Mouse (Mus musculus) liver, postnatal 0 days (tissue): ENCODE data around the gene Gm45261. TPM values are rescaled to one million over a fixed set of nuclear protein-coding genes. Genes with fewer than 3 reads are reported as not detected.

Source experiments
- ATAC-seq: fragments of 200-750 bp; cut with Nextera tagmentation; 2 replicates; pipeline ENCODE4 v1.8.0; 2017; ENCODE audit warnings: mild to moderate bottlenecking, moderate library complexity
- DNase-seq: peaks from one replicate; pipeline ENCODE4 v3.0.0-alpha.2; 2016
- H3K27ac ChIP-seq: fragments of 300-500 bp; sonication (generic); 2 replicates; pipeline ENCODE4 v1.5.1; 2014; ENCODE audit warnings: antibody characterized with exemption, moderate library complexity, mild to moderate bottlenecking, low read depth
- H3K27me3 ChIP-seq: fragments of 300-500 bp; sonication (generic); 2 replicates; pipeline ENCODE4 v1.6.1; 2014; ENCODE audit warnings: low read length, control low read depth, mixed read lengths; ENCODE audit not compliant: insufficient read depth
- H3K36me3 ChIP-seq: fragments of 300-500 bp; sonication (generic); replicated peaks from 2 replicates; pipeline ENCODE4 v1.6.1; 2014; ENCODE audit warnings: mild to moderate bottlenecking, control low read depth, low read length, moderate library complexity, mixed read lengths; ENCODE audit not compliant: insufficient read depth
- H3K4me1 ChIP-seq: fragments of 300-500 bp; sonication (generic); 2 replicates; pipeline ENCODE4 v1.6.1; 2014; ENCODE audit warnings: antibody characterized with exemption, mild to moderate bottlenecking, control low read depth; ENCODE audit not compliant: insufficient read depth
- H3K4me2 ChIP-seq: fragments of 300-500 bp; sonication (generic); 2 replicates; pipeline ENCODE4 v1.6.1; 2014; ENCODE audit warnings: low read depth, mild to moderate bottlenecking, low read length, moderate library complexity, mixed read lengths
- H3K4me3 ChIP-seq: fragments of 300-500 bp; sonication (generic); 2 replicates; pipeline ENCODE4 v1.5.1; 2014; ENCODE audit warnings: low read depth, low read length
- H3K9ac ChIP-seq: fragments of 300-500 bp; sonication (generic); replicated peaks from 2 replicates; pipeline ENCODE4 v1.6.1; 2014; ENCODE audit warnings: mild to moderate bottlenecking, moderate library complexity
- H3K9me3 ChIP-seq: fragments of 300-500 bp; sonication (generic); 2 replicates; pipeline ENCODE4 v1.6.1; 2016; ENCODE audit warnings: mild to moderate bottlenecking, control low read depth, low read length, mixed read lengths
- CTCF ChIP-seq: sonication (generic); IDR thresholded peaks from 2 replicates; pipeline ENCODE4 v1.5.1; 2016; ENCODE audit warnings: antibody characterized with exemption, low read depth
- EP300 ChIP-seq: IDR thresholded peaks from 2 replicates; pipeline ENCODE4 v1.6.1; 2016; ENCODE audit warnings: antibody characterized with exemption, low read depth, mild to moderate bottlenecking
- WGBS: fragments of 180-500 bp; shearing (Covaris S2); extraction: QIAGEN DNeasy Blood & Tissue Kit; methylation state at CpG from one replicate; pipeline ENCODE4 v1.1.7; 2014; ENCODE audit not compliant: insufficient replicate concordance; 5-methylcytosine and 5-hydroxymethylcytosine counted together
- polyA plus RNA-seq: library from polyadenylated mRNA; unstranded; fragments of >200 nt; fragmentation: Nextera tagmentation; extraction: Ambion mirVana; gene quantifications from 2 replicates; pipeline ENCODE4 v1.2.1, GENCODE M21; 2015

Gm45261 gene
- not detected in 2 replicates for polyA plus RNA-seq

DNA sequence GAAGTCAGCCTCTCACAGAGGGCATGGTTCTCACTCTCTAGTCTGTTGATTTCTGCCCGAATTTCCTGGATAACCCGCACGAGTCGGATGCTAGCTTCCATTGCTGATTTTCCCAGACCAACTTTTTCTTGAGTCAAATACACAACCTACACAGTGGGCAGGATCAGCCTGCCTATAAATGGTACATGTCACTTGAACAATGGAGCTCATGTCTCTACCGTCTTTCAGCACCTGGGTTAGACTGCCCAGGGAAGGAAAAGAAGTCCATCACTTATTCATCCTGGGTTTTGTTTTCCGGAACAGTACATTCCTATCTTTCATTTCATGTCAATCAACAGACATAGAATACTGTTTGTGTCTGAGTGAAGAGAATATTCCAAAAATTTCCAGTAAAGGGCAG, at the start of gene Gm45261:
Gm45261 (minus strand) TSS at position 101 of the 400 bp plus-strand sequence.
- H3K4me1 ChIP-seq, result no peaks in the 10 kb centered on the region
- no peaks in the 10 kb centered on the region for H3K27me3 ChIP-seq
- no peak within 1 kb of the TSS for H3K4me3 ChIP-seq
- H3K4me2 ChIP-seq, result no peak within 1 kb of the TSS
- H3K36me3 ChIP-seq, result no peaks in the 10 kb centered on the region
- no peak within 1 kb of the TSS for H3K27ac ChIP-seq
- no peaks in the 10 kb centered on the region for H3K9me3 ChIP-seq
- TF ChIP-seq EP300, result no peak
- TF ChIP-seq CTCF, result no peak
- no peak within 1 kb of the TSS for H3K9ac ChIP-seq
- 81% methylated on average over 6 of the region's 6 CpGs for WGBS
- no peak for ATAC-seq
- no peak for DNase-seq

DNA sequence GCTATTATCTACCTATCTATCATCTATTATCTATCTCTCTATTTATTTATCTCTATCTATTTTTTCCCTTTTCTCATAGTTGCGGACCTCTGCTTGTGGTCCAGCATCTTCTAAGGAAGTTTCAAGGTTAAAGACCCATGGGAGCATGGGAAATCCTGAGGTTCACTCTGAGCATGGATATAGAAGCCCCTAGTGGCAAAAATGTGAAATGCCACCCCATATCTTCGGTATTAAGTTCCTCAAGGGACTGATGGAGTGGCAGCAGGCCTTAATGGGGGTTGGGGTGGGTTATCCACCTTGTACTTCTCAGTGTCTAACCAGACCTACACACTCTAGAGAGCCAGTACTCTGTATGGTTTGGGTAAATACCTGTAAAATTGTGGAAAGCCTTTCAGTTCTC, 43.5 kb upstream of the Gm45261 start:
- 77% methylated on average over 2 of the region's 2 CpGs for WGBS
- no peak for ATAC-seq
- no peaks in the 10 kb centered on the region for H3K27me3 ChIP-seq
- H3K4me2 ChIP-seq, result no peak overlapping the region
- H3K9ac ChIP-seq, result no peak overlapping the region
- H3K27ac ChIP-seq, result no peak overlapping the region
- TF ChIP-seq CTCF (peak; percentile 52), EP300 (no peak)
- no peaks in the 10 kb centered on the region for H3K4me1 ChIP-seq
- DNase-seq, result no peak
- H3K36me3 ChIP-seq, result peaks cover 2% of the 10 kb centered on the region; the same call in 1 of the 2 replicates
- no peak overlapping the region for H3K4me3 ChIP-seq
- H3K9me3 ChIP-seq, result no peaks in the 10 kb centered on the region

DNA sequence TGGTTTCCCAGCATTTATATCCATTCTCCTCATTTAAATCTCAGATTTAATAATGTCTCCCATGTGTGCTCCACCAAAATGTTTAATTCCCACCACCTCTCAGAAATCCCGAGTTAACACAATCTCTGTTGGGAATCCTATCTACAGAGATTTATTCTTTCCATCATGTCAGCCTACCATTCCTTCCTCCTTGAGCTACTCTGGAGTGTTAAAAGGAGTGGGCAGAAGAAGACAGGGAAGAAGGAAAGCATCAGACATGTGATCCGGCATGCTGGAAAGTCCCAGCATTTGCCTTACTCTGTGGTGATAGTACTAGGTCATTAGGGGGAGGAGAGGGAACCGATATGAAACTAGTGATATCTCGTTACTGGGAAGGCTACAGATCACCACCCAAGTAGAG, 42.8 kb upstream of the Gm45261 start:
- Histone ChIP-seq H3K4me3 (no peak overlapping the region), H3K4me1 (no peaks in the 10 kb centered on the region), H3K9me3 (no peaks in the 10 kb centered on the region), H3K27ac (no peak overlapping the region), H3K36me3 (peaks cover 2% of the 10 kb centered on the region; the same call in 1 of the 2 replicates), H3K4me2 (no peak overlapping the region), H3K27me3 (no peaks in the 10 kb centered on the region), H3K9ac (no peak overlapping the region)
- no peak for TF ChIP-seq CTCF
- TF ChIP-seq EP300, result no peak
- ATAC-seq (no peak), DNase-seq (no peak)
- WGBS, result 76% methylated on average over 4 of the region's 4 CpGs

DNA sequence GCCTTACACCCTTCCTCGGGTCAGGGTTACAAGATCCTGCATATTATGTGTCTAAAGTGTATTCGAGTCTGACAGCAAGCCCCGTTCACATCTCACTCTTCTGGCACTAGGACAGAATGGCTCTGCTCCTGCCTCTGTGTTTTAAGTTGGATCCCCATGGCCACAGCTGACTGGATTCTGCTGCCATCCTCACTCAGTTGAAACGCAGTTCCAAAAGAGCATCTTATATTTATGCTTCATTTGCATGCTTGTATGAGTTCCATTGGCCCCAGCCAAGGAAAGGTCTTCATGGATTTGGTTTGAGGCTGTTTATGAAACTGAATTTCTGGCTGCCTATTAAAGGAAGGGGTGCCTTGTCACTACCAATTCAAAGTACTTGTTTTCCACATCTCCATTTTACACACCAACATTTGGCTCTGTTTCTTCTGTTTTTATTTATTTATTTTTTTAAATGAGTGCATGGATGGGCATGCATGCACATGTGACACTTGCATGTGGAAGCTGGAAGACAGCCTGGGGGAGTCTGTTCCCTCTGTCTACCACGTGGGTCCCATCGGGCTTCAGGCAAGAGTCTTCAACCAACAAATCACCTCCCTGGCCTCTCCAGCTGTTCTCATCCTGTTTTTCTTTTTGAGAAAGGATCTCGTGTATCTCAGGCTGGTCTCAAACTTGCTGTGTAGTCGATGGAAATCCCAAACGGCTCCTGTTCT, 41.4 kb upstream of the Gm45261 start:
- 0 out of 2 replicates have a peak, but pooled peaks cover 2% of the 10 kb centered on the region for H3K36me3 ChIP-seq
- no peaks in the 10 kb centered on the region for H3K4me1 ChIP-seq
- H3K4me2 ChIP-seq, result no peak overlapping the region
- no peak for DNase-seq
- H3K27ac ChIP-seq, result no peak overlapping the region
- ATAC-seq, result no peak
- no peak overlapping the region for H3K4me3 ChIP-seq
- H3K27me3 ChIP-seq, result no peaks in the 10 kb centered on the region
- no peak overlapping the region for H3K9ac ChIP-seq
- H3K9me3 ChIP-seq, result no peaks in the 10 kb centered on the region
- TF ChIP-seq CTCF (no peak), EP300 (no peak)
- WGBS, result 79% methylated on average over 9 of the region's 9 CpGs

DNA sequence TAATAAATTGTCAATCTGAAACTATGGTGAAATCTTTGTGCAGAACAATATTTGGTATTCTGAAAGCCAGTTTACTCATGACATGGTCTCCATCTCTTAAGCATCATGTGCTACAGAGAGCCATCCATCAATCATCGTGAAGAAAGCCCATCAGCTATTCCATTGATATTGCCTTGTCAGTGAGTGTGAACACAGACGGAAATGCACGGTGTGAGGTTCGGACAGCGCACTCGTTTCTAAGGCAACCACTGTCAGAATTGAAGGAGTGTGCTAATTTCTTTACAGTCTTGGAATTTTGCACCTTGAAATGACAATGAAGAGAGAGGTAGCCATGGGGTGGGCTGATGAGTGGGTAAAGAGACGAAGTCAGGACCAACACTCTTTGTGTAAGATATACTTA, 38.0 kb upstream of the Gm45261 start:
- no peak for DNase-seq
- no peak for ATAC-seq
- TF ChIP-seq EP300 (no peak), CTCF (no peak)
- WGBS, result 74% methylated on average over 7 of the region's 7 CpGs
- no peak overlapping the region for H3K27ac ChIP-seq
- no peaks in the 10 kb centered on the region for H3K9me3 ChIP-seq
- no peaks in the 10 kb centered on the region for H3K36me3 ChIP-seq
- H3K4me1 ChIP-seq, result no peaks in the 10 kb centered on the region
- no peak overlapping the region for H3K4me3 ChIP-seq
- no peak overlapping the region for H3K9ac ChIP-seq
- H3K27me3 ChIP-seq, result no peaks in the 10 kb centered on the region
- no peak overlapping the region for H3K4me2 ChIP-seq

DNA sequence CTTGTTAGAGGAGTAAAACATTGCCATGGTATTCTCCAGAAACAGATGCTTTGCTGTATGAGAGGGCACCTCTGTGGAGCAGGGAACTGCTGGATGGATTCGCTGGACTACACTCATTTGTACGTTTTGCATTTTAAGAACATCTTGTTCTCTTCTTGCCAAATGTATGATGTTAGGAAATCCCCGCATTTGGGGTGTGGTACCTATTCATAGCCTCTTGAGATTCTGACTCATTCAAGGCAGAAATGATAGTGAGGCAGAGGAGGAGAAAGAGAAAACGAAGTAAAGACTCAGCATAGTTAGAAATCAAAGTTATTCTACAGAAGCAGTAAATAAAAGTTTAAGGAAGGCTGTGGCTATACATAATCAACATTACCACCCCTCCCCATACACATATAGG, 35.1 kb upstream of the Gm45261 start:
- Histone ChIP-seq H3K4me3 (no peak overlapping the region), H3K36me3 (no peaks in the 10 kb centered on the region)
- DNase-seq, result no peak

More for the DNA sequence above, 35.1 kb upstream of the Gm45261 start:
- no peaks in the 10 kb centered on the region for H3K27me3 ChIP-seq
- 67% methylated on average over 4 of the region's 4 CpGs for WGBS
- H3K9me3 ChIP-seq, result no peaks in the 10 kb centered on the region
- no peak overlapping the region for H3K9ac ChIP-seq
- no peak overlapping the region for H3K27ac ChIP-seq
- ATAC-seq, result no peak
- TF ChIP-seq EP300 (no peak), CTCF (no peak)
- no peak overlapping the region for H3K4me2 ChIP-seq
- no peaks in the 10 kb centered on the region for H3K4me1 ChIP-seq
